9 mouse cellular contexts compared by ENCODE assay signal in genomic region chr12:72834773-72835517, GRCm38 (mm10).
DNase-seq lines count a peak whose midpoint lies in the region; ATAC-seq and TF ChIP-seq lines count a peak whose summit lies in the region.
"Had no signal": no experiment of that assay in that cellular context is flagged by ENCODE, and none has a peak within 500 bp of the region (broad histone marks: within the 10 kb centered on the region; RNA-seq: fewer than 3 reads in every experiment).

No protein-coding gene starts in this region.

- peaks cover 3% of the 10 kb centered on the region; the same call in 1 of the 2 replicates for H3K27me3 ChIP-seq in midbrain, postnatal 0 days (ENCODE audit: insufficient read depth, low read length)
- peaks cover 38% of the 10 kb centered on the region for H3K27me3 ChIP-seq in midbrain, embryonic 14.5 days (ENCODE audit: control insufficient read depth, insufficient read depth, low read length)
- H3K27me3 ChIP-seq in limb, embryonic 10.5 days (ENCODE audit: low read depth, poor library complexity, severe bottlenecking) = peaks cover 47% of the 10 kb centered on the region
- H3K27me3 ChIP-seq in splenic B cell, adult 2 months (ENCODE audit: control insufficient read depth, insufficient read depth, low read length, poor library complexity, severe bottlenecking) = no peaks in the 10 kb centered on the region

- 75% methylated on average over 14 of the region's 14 CpGs for WGBS in midbrain, postnatal 0 days
- 76% methylated on average over 14 of the region's 14 CpGs for WGBS in midbrain, embryonic 14.5 days
- 78% methylated on average over 14 of the region's 14 CpGs for WGBS in limb, embryonic 10.5 days

- H3K4me2 ChIP-seq in midbrain, postnatal 0 days (ENCODE audit: low read depth, low read length, poor library complexity, severe bottlenecking) = no peak overlapping the region
- H3K4me2 ChIP-seq in midbrain, embryonic 14.5 days (ENCODE audit: low read length) = no peak overlapping the region
- H3K4me2 ChIP-seq: midbrain, embryonic 13.5 days had no signal

- no peak overlapping the region for H3K9ac ChIP-seq in midbrain, postnatal 0 days (replicated peaks; ENCODE audit: low read length, poor library complexity, severe bottlenecking)
- no peak overlapping the region for H3K9ac ChIP-seq in midbrain, embryonic 14.5 days (replicated peaks; ENCODE audit: low read length)
- H3K9ac ChIP-seq: midbrain, embryonic 13.5 days had no signal

- H3K4me3 ChIP-seq in midbrain, postnatal 0 days (ENCODE audit: low read depth, low read length) = no peak overlapping the region
- no peak overlapping the region for H3K4me3 ChIP-seq in midbrain, embryonic 14.5 days (replicated peaks; ENCODE audit: low read depth, low read length)
- no peak overlapping the region for H3K4me3 ChIP-seq in limb, embryonic 10.5 days
- H3K4me3 ChIP-seq: midbrain, embryonic 13.5 days had no signal

- H3K9me3 ChIP-seq in midbrain, postnatal 0 days (ENCODE audit: low read length) = no peaks in the 10 kb centered on the region
- no peaks in the 10 kb centered on the region for H3K9me3 ChIP-seq in midbrain, embryonic 14.5 days (ENCODE audit: control insufficient read depth, low read length)
- no peaks in the 10 kb centered on the region for H3K9me3 ChIP-seq in limb, embryonic 10.5 days (replicated peaks)
- H3K9me3 ChIP-seq: midbrain, embryonic 13.5 days had no signal

- DNase-seq in adrenal gland, postnatal 10 days = peak; percentile 46
- no peak for DNase-seq in adrenal gland, adult 8-10 months
- no peak for DNase-seq in midbrain, postnatal 0 days (ENCODE audit: low spot score)
- no peak for DNase-seq in midbrain, embryonic 14.5 days
- peak; percentile 37 for DNase-seq in limb, embryonic 10.5 days (ENCODE audit: low spot score)
- peak; percentile 30 for DNase-seq in splenic B cell, adult 2 months (ENCODE audit: low read depth, low spot score)
- DNase-seq in left cerebral cortex, postnatal 10 days (ENCODE audit: extremely low spot score in 1 of 2, low spot score in 2 of 2) = no peak
- no peak for DNase-seq in kidney, adult 9 months

- H3K4me1 ChIP-seq in midbrain, postnatal 0 days (ENCODE audit: insufficient read depth, low read length) = no peaks in the 10 kb centered on the region; the same call in 1 of the 2 replicates
- 0 out of 2 replicates have a peak, but pooled peaks cover 11% of the 10 kb centered on the region for H3K4me1 ChIP-seq in midbrain, embryonic 14.5 days (ENCODE audit: control insufficient read depth, insufficient read depth, low read length)
- peaks cover 6% of the 10 kb centered on the region for H3K4me1 ChIP-seq in limb, embryonic 10.5 days

- intact Hi-C loops in left cerebral cortex, postnatal 10 days (cut with DNase I) = no loop called here

- H3K36me3 ChIP-seq in midbrain, postnatal 0 days (ENCODE audit: insufficient read depth, low read length) = no peaks in the 10 kb centered on the region
- no peaks in the 10 kb centered on the region for H3K36me3 ChIP-seq in midbrain, embryonic 14.5 days (ENCODE audit: control insufficient read depth, insufficient read depth, low read length)
- H3K36me3 ChIP-seq in limb, embryonic 10.5 days = no peaks in the 10 kb centered on the region
- H3K36me3 ChIP-seq in splenic B cell, adult 2 months (ENCODE audit: control insufficient read depth, insufficient read depth, low read length, poor library complexity, severe bottlenecking) = no peaks in the 10 kb centered on the region
- H3K36me3 ChIP-seq: midbrain, embryonic 13.5 days had no signal

- H3K27ac ChIP-seq in midbrain, postnatal 0 days (ENCODE audit: low read depth, low read length) = no peak overlapping the region
- no peak overlapping the region for H3K27ac ChIP-seq in midbrain, embryonic 14.5 days (replicated peaks; ENCODE audit: low read depth, low read length)
- no peak overlapping the region for H3K27ac ChIP-seq in limb, embryonic 10.5 days
- H3K27ac ChIP-seq: midbrain, embryonic 13.5 days had no signal

- no peak for ATAC-seq in midbrain, postnatal 0 days (ENCODE audit: low FRiP score)
- ATAC-seq in midbrain, embryonic 14.5 days (ENCODE audit: low FRiP score, low TSS enrichment) = no peak
- ATAC-seq: midbrain, embryonic 13.5 days had no signal

- peak; percentile 45 for TF ChIP-seq CTCF in midbrain, postnatal 0 days (IDR thresholded peaks at IDR 0.05)

Comparison
In these comparisons a context has a peak if more than half of its experiments do, and no peak if none do; other contexts are left out.
1. DNase-seq: peak in adrenal gland, postnatal 10 days (single experiment), limb, embryonic 10.5 days (single experiment) and splenic B cell, adult 2 months (single experiment); none in adrenal gland, adult 8-10 months (single experiment), midbrain, postnatal 0 days (single experiment), midbrain, embryonic 14.5 days (single experiment), left cerebral cortex, postnatal 10 days (0 of 2) and kidney, adult 9 months (single experiment).